In genomic region chr19:58453581-58453980, GRCm38 (mm10) we compare ENCODE assay signal across 8 mouse cellular contexts. TPM values are rescaled to one million over a fixed set of nuclear protein-coding genes. Genes with fewer than 3 reads are reported as not detected.
DNase-seq lines count a peak whose midpoint lies in the region; ATAC-seq and TF ChIP-seq lines count a peak whose summit lies in the region.

No protein-coding gene starts in this region.

- H3K4me2 ChIP-seq in forebrain, embryonic 16.5 days (ENCODE audit: low read length), result peak overlapping the region; percentile 75
- H3K4me2 ChIP-seq in hindbrain, embryonic 13.5 days, result peak overlapping the region; percentile 93
- peak overlapping the region; percentile 98 for H3K4me2 ChIP-seq in limb, embryonic 14.5 days (replicated peaks; ENCODE audit: low read depth, low read length, severe bottlenecking)
- peak overlapping the region; percentile 95 for H3K4me2 ChIP-seq in midbrain, embryonic 12.5 days (replicated peaks)

- peak; percentile 22 for DNase-seq in urinary bladder, postnatal 14 days (ENCODE audit: low spot score)
- no peak for DNase-seq in urinary bladder, postnatal 4 days (ENCODE audit: low spot score in 2 of 2)
- DNase-seq in limb, embryonic 14.5 days (ENCODE audit: low spot score), result no peak
- peak; percentile 17 to 48 for DNase-seq in urinary bladder, postnatal 36 days (ENCODE audit: low spot score in 2 of 2)
- DNase-seq in frontal cortex, postnatal 14 days (ENCODE audit: low spot score in 2 of 2), result no peak

- H3K27me3 ChIP-seq in forebrain, embryonic 16.5 days (replicated peaks; ENCODE audit: control insufficient read depth, insufficient read depth, low read length), result peaks cover 23% of the 10 kb centered on the region
- H3K27me3 ChIP-seq in hindbrain, embryonic 13.5 days, result 0 out of 2 replicates have a peak, but pooled peaks cover 3% of the 10 kb centered on the region
- peaks cover 46% of the 10 kb centered on the region for H3K27me3 ChIP-seq in limb, embryonic 14.5 days (ENCODE audit: control insufficient read depth, insufficient read depth, low read length)
- H3K27me3 ChIP-seq in midbrain, embryonic 12.5 days, result peaks cover 50% of the 10 kb centered on the region

- H3K4me3 ChIP-seq in forebrain, embryonic 16.5 days (replicated peaks; ENCODE audit: low read length), result peak overlapping the region; percentile 45
- peak overlapping the region; percentile 59 for H3K4me3 ChIP-seq in hindbrain, embryonic 13.5 days
- peak overlapping the region; percentile 53 for H3K4me3 ChIP-seq in limb, embryonic 14.5 days (replicated peaks; ENCODE audit: low read length)
- peak overlapping the region; percentile 56 for H3K4me3 ChIP-seq in midbrain, embryonic 12.5 days

- peak overlapping the region; percentile 1; the same call in 1 of the 2 replicates for H3K9ac ChIP-seq in forebrain, embryonic 16.5 days (replicated peaks; ENCODE audit: low read depth, low read length)
- peak overlapping the region; percentile 81 for H3K9ac ChIP-seq in hindbrain, embryonic 13.5 days
- H3K9ac ChIP-seq in limb, embryonic 14.5 days (ENCODE audit: low read depth, low read length, severe bottlenecking), result peak overlapping the region; percentile 51
- H3K9ac ChIP-seq in midbrain, embryonic 12.5 days (replicated peaks), result peak overlapping the region; percentile 64; the same call in 1 of the 2 replicates

- no peak for ATAC-seq in forebrain, embryonic 16.5 days
- no peak for ATAC-seq in hindbrain, embryonic 13.5 days (ENCODE audit: low FRiP score)
- no peak for ATAC-seq in limb, embryonic 14.5 days (ENCODE audit: low FRiP score, low read depth)
- no peak for ATAC-seq in midbrain, embryonic 12.5 days (ENCODE audit: low FRiP score, low read depth)

- 2% methylated on average over 22 of the region's 22 CpGs for WGBS in forebrain, embryonic 16.5 days
- 2% methylated on average over 22 of the region's 22 CpGs for WGBS in hindbrain, embryonic 13.5 days
- WGBS in limb, embryonic 14.5 days, result under 1% methylated on average over 22 of the region's 22 CpGs
- WGBS in midbrain, embryonic 12.5 days, result 2% methylated on average over 22 of the region's 22 CpGs

- no peak overlapping the region for H3K27ac ChIP-seq in forebrain, embryonic 16.5 days (ENCODE audit: low read length)
- peak overlapping the region; percentile 91 for H3K27ac ChIP-seq in hindbrain, embryonic 13.5 days
- H3K27ac ChIP-seq in limb, embryonic 14.5 days (replicated peaks; ENCODE audit: low read depth, low read length), result no peak overlapping the region
- H3K27ac ChIP-seq in midbrain, embryonic 12.5 days (replicated peaks), result peak overlapping the region; percentile 20; the same call in 1 of the 2 replicates

- H3K36me3 ChIP-seq in forebrain, embryonic 16.5 days (ENCODE audit: control insufficient read depth, insufficient read depth), result no peaks in the 10 kb centered on the region
- peaks cover 9% of the 10 kb centered on the region for H3K36me3 ChIP-seq in hindbrain, embryonic 13.5 days
- no peaks in the 10 kb centered on the region for H3K36me3 ChIP-seq in limb, embryonic 14.5 days (ENCODE audit: control insufficient read depth, insufficient read depth, low read length)
- H3K36me3 ChIP-seq in midbrain, embryonic 12.5 days, result no peaks in the 10 kb centered on the region

- no peak for TF ChIP-seq POLR2A in limb, embryonic 14.5 days (IDR thresholded peaks at IDR 0.05; ENCODE audit: borderline replicate concordance, extremely low read depth, insufficient read depth, insufficient read length)

- no peaks in the 10 kb centered on the region for H3K9me3 ChIP-seq in forebrain, embryonic 16.5 days (ENCODE audit: control insufficient read depth, low read length)
- H3K9me3 ChIP-seq in hindbrain, embryonic 13.5 days, result no peaks in the 10 kb centered on the region
- H3K9me3 ChIP-seq in limb, embryonic 14.5 days (ENCODE audit: control insufficient read depth, low read length), result no peaks in the 10 kb centered on the region
- H3K9me3 ChIP-seq in midbrain, embryonic 12.5 days, result no peaks in the 10 kb centered on the region

- H3K4me1 ChIP-seq in forebrain, embryonic 16.5 days (replicated peaks; ENCODE audit: control insufficient read depth, insufficient read depth, low read length), result peaks cover 44% of the 10 kb centered on the region
- peaks cover 74% of the 10 kb centered on the region for H3K4me1 ChIP-seq in hindbrain, embryonic 13.5 days (replicated peaks)
- H3K4me1 ChIP-seq in limb, embryonic 14.5 days (ENCODE audit: control insufficient read depth, insufficient read depth, low read length), result peaks cover 44% of the 10 kb centered on the region
- H3K4me1 ChIP-seq in midbrain, embryonic 12.5 days, result peaks cover 55% of the 10 kb centered on the region

RNA-seq across cellular contexts. Expression of gene Gfra1, which starts 2.1 kb away (rescaled TPM):
- 12.5 and 17.3 TPM in 2 replicates for polyA plus RNA-seq in forebrain, embryonic 16.5 days (2015; fragmentation: Nextera tagmentation; extraction: Ambion mirVana)
- polyA plus RNA-seq in hindbrain, embryonic 13.5 days (2015; fragmentation: Nextera tagmentation; extraction: Ambion mirVana), result 65.7 and 67.6 TPM in 2 replicates
- 19.5 and 20.3 TPM in 2 replicates for polyA plus RNA-seq in limb, embryonic 14.5 days (2012; rRNA removed)
- 18.5 and 19.9 TPM in 2 replicates for polyA plus RNA-seq in limb, embryonic 14.5 days (2014; fragmentation: Nextera tagmentation; extraction: Ambion mirVana)
- polyA plus RNA-seq in midbrain, embryonic 12.5 days (2016; fragmentation: Nextera tagmentation; extraction: Ambion mirVana), result 36.8 and 39.6 TPM in 2 replicates

RNA-seq across cellular contexts. Expression of gene Ccdc172, which starts 58.2 kb away (rescaled TPM):
- not detected in 2 replicates for polyA plus RNA-seq in forebrain, embryonic 16.5 days (2015; fragmentation: Nextera tagmentation; extraction: Ambion mirVana)
- polyA plus RNA-seq in hindbrain, embryonic 13.5 days (2015; fragmentation: Nextera tagmentation; extraction: Ambion mirVana), result not detected in 2 replicates
- polyA plus RNA-seq in limb, embryonic 14.5 days (2012; rRNA removed), result not detected in 2 replicates
- not detected in 2 replicates for polyA plus RNA-seq in limb, embryonic 14.5 days (2014; fragmentation: Nextera tagmentation; extraction: Ambion mirVana)
- polyA plus RNA-seq in midbrain, embryonic 12.5 days (2016; fragmentation: Nextera tagmentation; extraction: Ambion mirVana), result not detected in 2 replicates

Comparison
In these comparisons a context has a peak if more than half of its experiments do, and no peak if none do; other contexts are left out.
1. DNase-seq: peak in urinary bladder, postnatal 14 days (single experiment) and urinary bladder, postnatal 36 days (2 of 2); none in urinary bladder, postnatal 4 days (0 of 2), limb, embryonic 14.5 days (single experiment) and frontal cortex, postnatal 14 days (0 of 2).
2. H3K27ac ChIP-seq: peak in hindbrain, embryonic 13.5 days (single experiment) and midbrain, embryonic 12.5 days (single experiment); none in forebrain, embryonic 16.5 days (single experiment) and limb, embryonic 14.5 days (single experiment).
3. H3K9ac ChIP-seq: peak in every context shown above with its lines; median percentile 81 in hindbrain, embryonic 13.5 days; 64 in midbrain, embryonic 12.5 days; 51 in limb, embryonic 14.5 days; 1 in forebrain, embryonic 16.5 days.
4. Peak in every context shown above with its lines, with median percentiles within 50 percentile points of each other: H3K4me2 ChIP-seq and H3K4me3 ChIP-seq.